Mouse (Mus musculus): ENCODE results near the gene Ankrd66.

GRCm38 (mm10) chr17:43584771-43585170 is 41.3 kb upstream of the Ankrd66 start:
- TF ChIP-seq CTCF (IDR thresholded peaks at IDR 0.05; ENCODE audit: extremely low read depth, insufficient read depth, insufficient read length, insufficient replicate concordance) (no peak), POLR2A (IDR thresholded peaks at IDR 0.05; ENCODE audit: low read depth, low read length) (no peak)

Measured in spleen, adult 2 months (tissue).